20 mouse cellular contexts compared by ENCODE assay signal in the genomic region with DNA sequence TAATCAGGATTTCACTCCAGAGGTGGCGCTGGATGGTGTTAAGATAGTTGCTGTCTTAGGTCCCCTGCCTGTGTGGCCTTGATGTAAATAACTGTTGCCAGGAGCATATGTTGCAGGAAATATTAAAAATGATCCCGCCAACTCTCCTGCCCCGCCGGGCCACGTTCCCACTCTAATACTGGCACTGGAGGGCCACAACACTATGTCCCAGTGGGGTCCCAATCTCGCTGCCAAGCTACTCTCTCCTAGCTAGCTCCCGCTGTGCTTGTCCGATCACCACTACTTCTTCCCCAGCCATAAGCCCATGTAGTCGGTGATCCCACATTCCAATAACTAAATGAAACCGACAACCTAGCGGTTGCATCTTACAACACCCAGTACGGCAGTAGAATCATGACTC. TPM values are rescaled to one million over a fixed set of nuclear protein-coding genes. Genes with fewer than 3 reads are reported as not detected.
DNase-seq lines count a peak whose midpoint lies in the region; TF ChIP-seq lines count a peak whose summit lies in the region.
"Had no signal": no experiment of that assay in that cellular context is flagged by ENCODE, and none has a peak within 500 bp of the region (broad histone marks: within the 10 kb centered on the region; RNA-seq: fewer than 3 reads in every experiment).

No protein-coding gene starts in this region.

- DNase-seq in brain, adult 2 months (ENCODE audit: low read depth, low spot score): peak; percentile 76
- peak; percentile 87 for DNase-seq in cerebellum, adult 11-12 months
- peak; percentile 92 for DNase-seq in cerebellum, adult 9-10 months
- peak; percentile 85 to 87 for DNase-seq in cerebellum, postnatal 25 days
- no peak for DNase-seq in kidney, adult 2 months
- no peak for DNase-seq in adrenal gland, adult (ENCODE audit: inconsistent age in 2 of 2, low spot score in 1 of 2)
- DNase-seq in urinary bladder, postnatal 4 days (ENCODE audit: low spot score in 2 of 2): no peak
- no peak for DNase-seq in layer of hippocampus, adult 18-20 months (ENCODE audit: low spot score in 2 of 2)
- DNase-seq: adrenal gland, postnatal 14 days; forebrain, postnatal 0 days; gastrocnemius, postnatal 25 days; heart, postnatal 4 days; kidney, adult 9 months had no signal

- no peak for TF ChIP-seq POLR2A in kidney, adult 2 months (IDR thresholded peaks at IDR 0.05; ENCODE audit: low read depth, low read length)

- no peak overlapping the region for H3K27ac ChIP-seq in kidney, adult 2 months (ENCODE audit: insufficient read depth, low read depth, low read length)
- H3K27ac ChIP-seq: embryonic facial prominence, embryonic 10.5 days; forebrain, embryonic 13.5 days; heart, embryonic 13.5 days; hindbrain, embryonic 13.5 days; intestine, embryonic 15.5 days had no signal

- H3K4me1 ChIP-seq in kidney, adult 2 months (ENCODE audit: control insufficient read depth, insufficient read depth, low read length): no peaks in the 10 kb centered on the region
- H3K4me1 ChIP-seq: embryonic facial prominence, embryonic 10.5 days; forebrain, embryonic 13.5 days; heart, embryonic 13.5 days; intestine, embryonic 15.5 days had no signal

- no peaks in the 10 kb centered on the region for H3K36me3 ChIP-seq in kidney, adult 2 months (ENCODE audit: control insufficient read depth, insufficient read depth, low read length)
- H3K36me3 ChIP-seq: embryonic facial prominence, embryonic 10.5 days; heart, embryonic 13.5 days; hindbrain, embryonic 13.5 days; intestine, embryonic 15.5 days had no signal

- H3K27me3 ChIP-seq in kidney, adult 2 months (replicated peaks; ENCODE audit: control insufficient read depth, insufficient read depth, low read length): no peaks in the 10 kb centered on the region
- H3K27me3 ChIP-seq: forebrain, embryonic 13.5 days; heart, embryonic 13.5 days; hindbrain, embryonic 13.5 days; intestine, embryonic 15.5 days had no signal

- H3K4me3 ChIP-seq in kidney, adult 2 months (ENCODE audit: insufficient read depth, low read depth, low read length): no peak overlapping the region
- H3K4me3 ChIP-seq: embryonic facial prominence, embryonic 10.5 days; forebrain, embryonic 13.5 days; heart, embryonic 13.5 days; hindbrain, embryonic 13.5 days; intestine, embryonic 15.5 days had no signal

- no peak for TF ChIP-seq CTCF in kidney, adult 2 months (conservative IDR thresholded peaks at IDR 0.05; ENCODE audit: insufficient read depth, insufficient read length, low read depth, low read length)

- 95% methylated on average over 12 of the region's 12 CpGs for WGBS in kidney, adult 2 months

RNA-seq across cellular contexts. Expression of a gene that starts 36.9 kb away (rescaled TPM):
- 12.3 and 13.0 TPM in 2 replicates for polyA plus RNA-seq in kidney, adult 2 months (2012; rRNA removed)
- total RNA-seq in layer of hippocampus, adult 18-20 months (2021): 100 to 1,000 TPM; 289 to 293 TPM
- total RNA-seq: granulocyte monocyte progenitor cell, adult 5-6 weeks; MEL had no signal

Comparison
In these comparisons a context has a peak if more than half of its experiments do, and no peak if none do; other contexts are left out.
1. DNase-seq: peak in brain, adult 2 months (single experiment), cerebellum, adult 11-12 months (single experiment), cerebellum, adult 9-10 months (single experiment) and cerebellum, postnatal 25 days (2 of 2); none in kidney, adult 2 months (single experiment), adrenal gland, adult (0 of 2), urinary bladder, postnatal 4 days (0 of 2) and layer of hippocampus, adult 18-20 months (0 of 2).